Mouse (Mus musculus): Measurements from ENCODE around the gene C1qtnf6.

C1qtnf6 gene

DNA sequence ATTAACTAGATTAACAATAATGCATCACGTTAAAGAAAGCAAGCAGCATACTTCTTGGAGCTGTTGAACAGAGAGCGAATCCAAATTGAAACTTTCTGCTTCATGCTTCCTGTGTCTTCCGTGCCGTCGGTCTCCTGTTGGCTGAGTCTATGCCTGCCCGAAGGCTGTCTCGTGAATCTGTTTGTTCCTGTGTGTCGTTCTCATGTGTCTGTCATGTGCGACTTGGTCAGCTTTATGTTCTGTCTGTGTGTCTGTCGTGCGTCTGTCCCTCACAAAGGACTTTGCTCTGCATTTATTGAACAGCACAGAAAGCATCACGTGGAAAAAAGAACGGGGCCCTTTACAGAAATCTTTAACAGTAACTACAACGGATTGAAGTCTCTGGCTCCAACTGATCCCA is 18.2 kb downstream of the C1qtnf6 start:
- no peak for DNase-seq

DNA sequence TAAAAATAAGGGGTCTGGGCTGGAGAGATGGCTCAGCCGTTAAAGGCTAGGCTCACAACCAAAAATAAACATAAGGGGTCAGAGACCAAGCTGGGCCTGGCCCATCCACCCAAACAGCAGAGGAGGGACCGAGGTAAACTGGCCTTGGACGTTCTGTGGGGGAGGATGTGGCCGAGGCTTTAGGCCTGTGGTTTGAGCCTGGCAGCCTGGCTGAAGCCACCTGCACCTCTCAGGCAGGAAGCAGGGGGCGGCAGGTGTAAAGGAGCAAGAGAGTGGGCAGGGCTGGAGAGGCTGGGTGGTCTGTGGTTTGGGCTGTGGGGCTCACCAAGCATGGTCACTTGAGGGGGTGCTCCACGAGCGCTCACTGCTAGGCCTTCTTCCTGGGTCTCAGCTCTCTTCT is 19.3 kb downstream of the C1qtnf6 start:
- no peak for DNase-seq

DNA sequence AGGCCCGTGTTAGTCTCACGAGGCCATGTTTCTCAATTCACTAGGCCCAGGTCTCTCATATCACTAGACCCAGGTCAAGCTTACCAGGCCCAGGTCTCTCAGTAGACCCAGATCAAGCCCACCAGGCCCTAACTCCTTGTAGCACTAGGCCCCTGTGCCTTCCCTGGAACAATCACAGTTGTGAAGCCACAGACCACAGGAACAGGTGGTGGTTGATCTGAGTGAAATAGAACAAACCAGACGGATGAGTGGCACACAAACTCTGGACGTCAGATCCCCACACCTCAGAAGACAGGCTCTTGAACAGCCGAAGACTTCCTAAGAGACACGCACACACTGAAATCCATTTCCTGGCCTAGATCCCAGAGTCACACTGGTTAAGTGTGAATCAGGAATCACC is 20.5 kb downstream of the C1qtnf6 start:
- DNase-seq: no peak

DNA sequence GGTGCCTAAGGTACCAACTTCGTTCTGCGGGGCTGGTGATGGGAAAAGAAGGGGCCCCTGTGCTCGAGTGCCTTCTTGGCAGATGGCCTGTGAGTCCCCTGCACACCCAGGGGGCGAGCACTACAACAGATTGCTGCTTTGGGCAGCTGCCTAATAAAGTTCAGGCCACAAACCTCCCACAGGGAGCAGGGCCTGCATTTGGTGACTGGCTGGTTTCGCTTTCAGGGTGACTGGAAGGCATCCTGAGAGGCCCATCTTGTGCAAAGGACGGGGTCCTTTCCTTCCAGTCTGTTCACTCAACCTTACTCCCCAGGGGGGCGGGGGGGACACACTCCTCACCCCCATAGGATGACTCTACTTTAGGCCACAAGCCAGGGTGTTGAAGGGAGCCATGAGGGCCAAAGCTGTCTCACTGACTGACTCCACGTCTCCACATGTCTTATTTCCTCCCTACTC is 21.1 kb downstream of the C1qtnf6 start:
- DNase-seq: no peak

DNA sequence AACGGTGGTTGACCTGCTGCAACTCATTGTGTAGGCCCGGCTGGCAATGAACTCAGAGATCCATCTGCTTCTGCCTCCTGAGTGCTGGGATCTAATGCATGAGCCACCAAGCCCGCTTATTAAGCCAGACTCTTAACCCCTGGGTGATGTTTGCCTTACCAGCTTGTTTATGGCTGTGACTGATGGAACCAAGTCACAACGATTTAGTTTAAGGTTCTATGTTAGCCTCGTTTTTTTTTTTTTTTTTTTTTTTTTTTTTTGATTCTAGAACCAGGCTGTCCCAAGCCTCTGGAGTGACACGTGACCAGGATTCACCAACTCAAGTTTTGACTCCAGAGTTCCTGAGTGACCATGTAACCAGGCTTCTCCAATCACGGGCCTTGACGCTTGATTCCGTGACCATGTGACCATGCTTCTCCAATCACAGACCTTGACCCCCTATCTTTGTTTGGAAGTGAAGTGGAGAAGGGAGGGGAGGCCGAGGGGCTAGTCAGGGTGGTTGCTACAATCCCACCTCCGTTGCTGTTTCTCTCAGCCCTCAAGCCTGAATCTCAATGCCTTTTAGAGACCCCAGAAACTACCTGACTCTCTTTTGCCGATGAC is 21.8 kb downstream of the C1qtnf6 start:
- no peak for DNase-seq

DNA sequence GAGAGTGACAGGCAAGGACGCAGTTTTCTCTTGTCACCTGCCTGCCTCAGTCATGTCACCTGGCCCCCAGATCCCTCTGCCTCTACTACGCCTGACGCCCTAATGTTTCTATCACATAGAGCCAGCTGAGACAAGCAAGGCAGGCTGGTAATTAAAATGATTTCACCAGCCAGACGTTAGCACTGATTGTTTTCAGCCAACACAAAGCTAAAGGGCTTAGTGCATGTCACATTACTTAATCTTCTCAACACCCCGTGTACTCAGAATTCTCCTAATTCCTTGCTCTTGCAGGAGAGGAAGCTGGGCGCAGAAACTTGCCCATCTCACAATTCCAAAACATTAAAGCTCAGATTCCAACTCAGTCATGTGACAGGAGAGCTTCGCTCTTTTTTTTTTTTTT is 22.8 kb downstream of the C1qtnf6 start:
- no peak for DNase-seq

DNA sequence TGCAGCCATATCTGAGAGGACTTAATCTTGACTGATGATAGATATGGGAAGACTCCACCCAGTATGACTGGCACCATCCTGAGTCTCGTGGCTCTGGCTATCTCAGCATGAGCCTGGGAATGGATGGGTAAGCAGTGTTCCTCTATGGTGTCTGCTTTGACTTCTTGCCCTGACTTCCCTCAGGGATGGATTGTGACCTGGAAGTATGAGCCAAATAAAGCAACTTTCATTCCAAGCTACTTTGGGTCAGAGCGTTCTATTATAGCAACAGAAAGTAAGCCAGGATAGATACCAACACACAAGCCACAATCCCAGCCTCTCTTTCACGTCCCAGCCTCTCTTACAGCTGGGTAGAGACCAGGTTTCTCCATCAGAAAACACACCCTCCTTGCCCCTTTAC is 25.7 kb downstream of the C1qtnf6 start:
- DNase-seq: no peak

DNA sequence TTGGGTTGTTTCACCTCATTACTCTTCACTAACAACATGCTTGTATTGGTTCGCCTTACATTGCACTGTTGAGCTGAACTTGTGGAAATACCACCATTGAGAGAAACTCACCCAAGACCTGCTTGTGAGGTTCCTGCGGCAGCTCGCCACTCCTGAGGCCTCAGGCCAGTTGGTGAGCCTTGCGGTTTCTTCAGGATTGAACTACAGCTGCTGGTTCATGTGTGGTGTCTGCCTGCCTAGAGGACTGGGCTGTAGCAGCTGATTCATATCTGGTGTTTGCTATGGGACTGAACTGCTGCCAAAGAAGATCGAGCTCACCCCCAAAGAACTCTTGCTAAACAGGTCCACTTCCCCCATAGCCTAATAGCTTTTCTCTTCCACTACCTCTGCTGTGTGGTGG is 26.4 kb downstream of the C1qtnf6 start:
- no peak for DNase-seq

DNA sequence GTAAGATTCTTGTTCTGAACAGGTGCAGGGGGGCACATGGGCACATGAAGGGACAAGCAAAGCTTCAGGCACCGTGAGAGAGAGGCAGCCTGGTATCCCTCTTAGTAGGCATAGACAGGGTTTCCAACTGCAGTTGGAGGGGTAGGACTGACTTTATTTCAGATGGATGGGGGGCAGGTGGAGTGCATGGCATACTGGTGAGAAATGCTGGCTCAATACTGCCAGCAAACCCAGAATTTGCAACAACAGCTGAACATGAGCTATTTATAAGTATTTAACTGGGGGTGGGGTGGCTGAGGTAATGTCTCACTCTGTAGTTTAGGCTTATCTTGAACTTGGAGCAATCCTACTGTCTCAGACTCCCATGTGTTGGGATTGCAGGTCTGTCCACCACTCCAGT is 27.2 kb downstream of the C1qtnf6 start:
- DNase-seq: no peak

DNA sequence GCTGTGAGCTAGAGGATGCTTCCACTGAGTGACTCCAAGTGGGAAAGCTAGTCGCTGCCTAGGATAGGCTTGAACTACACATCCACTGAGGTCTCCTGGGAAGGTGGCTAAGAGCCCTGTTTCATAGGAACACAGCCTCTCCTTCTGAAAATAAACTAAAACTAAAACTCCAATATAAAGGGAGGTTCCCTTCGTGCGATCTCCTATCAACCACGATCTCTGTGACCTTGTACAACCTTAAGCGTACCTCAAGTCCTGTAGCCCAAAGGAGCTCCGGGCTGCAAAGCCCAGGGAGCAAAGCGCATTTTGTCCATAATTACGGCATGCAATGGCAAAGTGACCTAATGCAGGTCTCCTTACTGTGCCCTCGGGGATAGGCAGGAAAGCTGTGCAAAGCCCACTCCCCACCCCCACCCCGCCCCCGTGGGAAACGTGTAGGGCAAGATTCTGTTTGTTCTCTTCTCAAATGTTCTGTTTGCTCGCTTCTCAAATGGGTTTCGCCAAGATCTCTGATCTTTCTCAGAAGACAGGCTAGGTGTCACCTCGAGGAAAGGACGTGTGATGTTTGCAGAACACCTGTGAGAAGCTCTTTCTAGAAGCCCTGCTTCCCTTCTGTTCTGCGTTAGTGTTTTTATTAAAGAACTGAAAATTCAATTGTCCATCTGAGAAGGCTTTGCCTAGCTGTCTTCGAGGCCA is 28.6 kb downstream of the C1qtnf6 start:
- no peak for DNase-seq

DNA sequence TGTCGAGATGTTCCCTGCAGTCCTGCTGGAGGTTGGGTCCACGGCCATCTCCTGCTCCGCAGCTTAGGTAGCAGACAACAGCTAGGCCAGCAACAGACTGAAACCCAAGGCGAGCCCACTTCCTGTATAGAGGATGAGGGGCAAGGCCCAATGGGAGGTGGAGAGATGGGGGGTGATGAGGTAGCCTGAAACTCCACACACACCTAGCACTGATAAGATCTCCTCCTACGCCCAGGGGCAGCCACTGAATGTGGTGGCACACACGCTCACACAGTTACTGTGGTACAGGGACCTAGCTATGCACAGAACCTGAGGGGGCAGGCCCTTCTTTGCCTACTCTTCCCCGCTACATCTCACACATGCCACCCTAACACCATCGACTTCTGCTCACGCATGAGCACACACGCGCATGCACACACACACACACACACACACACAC is 36.2 kb downstream of the C1qtnf6 start, which contains the start of gene Il2rb:
Gene Il2rb (minus strand): TSS at position 304 of the 439 bp plus-strand sequence.
- no peak for DNase-seq

DNA sequence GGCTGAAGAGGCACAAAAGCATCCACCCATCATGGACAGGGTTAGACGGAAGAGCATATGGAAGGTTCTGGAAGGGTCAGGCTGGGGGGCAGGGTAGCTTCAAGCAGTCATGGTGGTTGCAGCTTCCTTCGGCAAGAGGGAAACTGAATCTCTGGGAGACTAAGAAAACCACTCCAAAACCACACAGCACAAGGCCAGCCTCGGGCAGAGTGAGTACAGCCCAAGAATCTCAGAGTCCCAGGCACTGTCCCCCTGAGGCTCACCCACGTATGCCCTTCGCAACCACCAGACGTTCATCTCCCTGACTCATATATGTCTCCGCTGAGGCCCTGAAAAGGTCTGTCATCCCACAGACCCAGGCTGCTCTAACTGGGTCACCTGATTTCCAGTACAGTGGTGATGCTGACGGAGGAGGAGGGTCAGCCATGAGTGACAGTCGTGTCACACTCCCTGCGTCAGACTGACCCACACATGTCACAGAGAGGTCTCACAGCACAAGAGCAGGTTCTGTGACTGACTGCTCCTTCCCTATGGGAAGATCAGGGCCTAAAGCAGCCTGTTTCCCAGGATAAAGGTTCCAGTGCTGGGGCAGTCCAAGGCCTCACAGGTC is 37.7 kb downstream of the C1qtnf6 start:
- no peak for DNase-seq

DNA sequence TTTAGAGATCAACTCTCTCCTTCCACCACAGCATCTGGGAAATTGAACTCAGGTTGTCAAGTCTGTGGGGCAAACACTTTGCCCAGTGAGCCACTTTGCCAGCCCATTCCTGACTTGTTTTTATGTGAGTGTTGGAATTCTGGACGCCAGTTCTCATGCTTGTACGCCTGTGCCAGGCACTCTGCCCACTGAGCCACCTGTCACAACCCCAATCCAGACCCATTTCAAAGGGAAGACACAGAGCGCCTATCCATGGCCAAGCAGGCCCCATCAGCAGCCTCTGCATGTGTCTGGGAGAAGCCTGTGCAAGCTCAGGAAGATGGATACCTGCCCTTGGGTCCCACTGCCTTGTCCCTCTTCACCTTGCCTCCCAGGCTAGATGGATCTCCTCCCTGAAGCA is 39.9 kb downstream of the C1qtnf6 start:
- DNase-seq: peak in 1 of 2 experiments; percentile 27

DNA sequence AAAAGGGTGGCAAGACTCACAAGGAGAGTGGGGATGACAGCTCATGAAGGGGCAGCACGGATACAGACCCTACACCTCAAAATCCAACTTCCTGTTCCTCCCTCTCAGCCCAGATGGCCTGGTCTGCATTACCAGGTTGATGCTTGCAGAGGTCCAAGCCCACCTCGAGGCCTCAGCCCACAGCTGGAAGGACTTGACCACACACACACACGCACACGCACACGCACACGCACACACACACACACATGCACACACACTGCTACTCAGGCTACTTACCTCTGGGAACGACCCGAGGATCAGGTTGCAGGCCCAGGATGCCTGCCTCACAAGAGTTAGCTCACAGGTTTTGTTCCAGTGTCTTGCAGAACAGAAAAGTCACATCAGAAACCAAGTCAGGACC is 41.3 kb downstream of the C1qtnf6 start:
- DNase-seq: no peak

DNA sequence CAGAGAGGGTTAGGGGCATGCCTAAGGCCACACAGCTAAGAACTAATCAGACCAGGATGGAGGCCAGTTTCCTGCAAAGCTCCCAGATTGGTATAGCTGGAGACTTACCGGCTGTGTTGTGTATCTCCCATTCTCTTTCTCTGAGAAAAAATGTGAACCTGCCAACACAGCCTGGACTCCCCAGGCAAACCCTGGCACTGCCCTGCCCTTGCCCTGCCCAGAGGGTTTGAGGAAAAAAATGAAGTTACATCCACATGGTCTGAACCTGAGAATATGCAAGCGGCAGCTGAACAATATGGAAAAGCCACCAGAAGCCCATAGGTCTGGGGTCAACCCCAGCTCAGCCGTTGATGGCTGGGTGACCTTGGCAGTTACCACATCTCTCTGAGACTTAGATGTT is 42.0 kb downstream of the C1qtnf6 start:
- peak; percentile 46 to 56 for DNase-seq

DNA sequence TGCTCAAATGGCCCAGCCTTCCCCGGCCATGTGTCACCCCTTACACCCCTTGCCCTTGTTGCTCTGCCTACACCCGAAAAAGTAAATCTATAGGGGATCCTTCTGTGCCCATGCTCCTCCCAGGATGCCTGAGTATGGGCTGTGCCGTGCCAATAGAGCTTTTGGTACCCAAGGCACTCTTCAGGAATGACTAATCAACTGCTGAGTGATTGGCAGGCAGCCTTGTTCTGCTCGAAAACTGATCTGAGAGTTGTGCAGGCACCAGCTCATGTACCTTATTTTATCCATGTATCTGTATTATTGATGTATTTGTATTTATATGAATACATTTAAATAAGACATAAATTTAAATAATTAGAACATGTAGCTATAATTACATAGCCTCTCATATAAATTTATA is 44.1 kb downstream of the C1qtnf6 start:
- DNase-seq: peak in 1 of 2 experiments; percentile 28

DNA sequence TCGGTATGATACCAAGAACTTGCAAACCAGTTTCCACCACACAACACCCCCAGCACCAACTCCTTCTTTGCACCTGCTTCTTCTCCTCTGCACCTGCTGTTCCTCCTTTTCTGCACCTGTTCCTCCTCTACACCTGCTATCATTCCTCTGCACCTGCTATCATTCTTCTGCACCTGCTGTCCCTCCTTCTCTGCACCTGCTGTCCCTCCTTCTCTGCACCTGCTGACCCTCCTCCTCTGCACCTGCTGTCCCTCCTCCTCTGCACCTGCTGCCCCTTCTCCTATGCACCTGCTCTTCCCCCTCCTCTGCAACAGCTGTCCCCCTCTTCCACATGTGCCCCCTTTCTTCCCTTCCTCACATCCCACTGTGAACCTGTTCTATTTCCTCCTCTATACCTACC is 44.7 kb downstream of the C1qtnf6 start:
- DNase-seq: no peak

DNA sequence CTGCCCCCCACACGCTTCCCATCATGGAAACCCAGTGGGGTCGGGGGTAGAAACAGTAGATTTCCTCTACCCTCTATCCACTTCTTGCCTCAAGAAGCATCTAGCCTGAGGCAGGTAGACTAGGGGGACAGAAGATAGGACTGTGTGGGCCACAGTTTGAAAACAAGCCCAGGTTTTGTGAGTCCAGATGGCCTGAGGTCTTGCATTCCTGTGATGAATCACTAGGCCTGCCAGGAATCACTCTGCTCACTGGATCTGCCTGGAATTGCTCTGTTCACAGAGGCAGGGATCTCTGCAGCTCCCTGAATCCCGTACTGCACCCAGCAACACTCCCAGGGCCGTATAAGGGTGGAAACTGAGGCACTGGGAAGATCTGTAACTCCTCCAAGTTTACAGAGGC is 47.9 kb downstream of the C1qtnf6 start:
- DNase-seq: peak; percentile 70 to 76

DNA sequence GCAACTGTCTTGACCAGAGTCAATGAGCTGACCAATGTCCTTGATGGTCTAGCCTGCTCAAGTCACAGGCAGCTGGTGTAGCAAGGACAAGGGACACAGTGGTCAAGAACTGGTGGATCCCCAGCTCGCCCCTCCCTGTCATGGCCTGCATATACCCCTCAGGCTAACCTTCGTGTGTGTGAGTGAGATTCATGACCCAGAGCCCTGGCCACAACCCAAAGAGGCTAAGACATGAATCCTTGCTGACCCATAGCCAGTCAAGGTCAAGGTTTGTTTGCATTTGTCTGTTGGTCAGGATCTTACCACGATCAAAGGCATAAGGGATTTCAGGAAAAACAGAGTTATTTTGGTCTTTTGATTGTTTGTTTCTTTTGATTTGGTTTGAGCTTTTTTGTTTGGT is 48.7 kb downstream of the C1qtnf6 start:
- no peak for DNase-seq

DNA sequence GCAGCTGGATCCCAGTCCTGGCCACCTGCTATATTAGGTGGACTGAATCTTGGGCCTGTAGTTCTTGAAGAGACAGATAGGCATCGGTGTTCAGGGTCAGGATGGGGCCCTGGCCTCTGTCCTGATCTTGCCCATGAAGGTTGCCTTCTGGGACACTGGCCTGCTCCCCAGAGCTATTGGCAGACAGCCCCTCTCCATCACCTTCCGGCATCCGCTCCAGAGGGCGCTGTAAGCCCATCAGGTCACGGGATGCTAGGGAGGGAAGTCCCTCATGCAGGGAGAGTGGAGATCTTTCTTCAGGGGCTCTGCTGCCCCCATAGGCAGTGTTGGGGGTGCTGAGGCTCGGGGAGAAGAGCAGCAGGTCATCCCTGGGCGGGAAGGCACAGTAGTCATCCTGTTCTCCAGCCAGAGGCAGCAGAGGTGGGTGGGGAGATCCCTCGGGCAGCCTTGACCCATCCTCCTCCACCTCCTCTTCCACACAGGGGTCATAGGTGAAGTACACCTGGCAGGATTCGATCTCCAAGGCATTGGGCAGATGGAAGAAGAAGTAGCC is 49.7 kb downstream of the C1qtnf6 start:
- DNase-seq: peak; percentile 40 to 51

DNA sequence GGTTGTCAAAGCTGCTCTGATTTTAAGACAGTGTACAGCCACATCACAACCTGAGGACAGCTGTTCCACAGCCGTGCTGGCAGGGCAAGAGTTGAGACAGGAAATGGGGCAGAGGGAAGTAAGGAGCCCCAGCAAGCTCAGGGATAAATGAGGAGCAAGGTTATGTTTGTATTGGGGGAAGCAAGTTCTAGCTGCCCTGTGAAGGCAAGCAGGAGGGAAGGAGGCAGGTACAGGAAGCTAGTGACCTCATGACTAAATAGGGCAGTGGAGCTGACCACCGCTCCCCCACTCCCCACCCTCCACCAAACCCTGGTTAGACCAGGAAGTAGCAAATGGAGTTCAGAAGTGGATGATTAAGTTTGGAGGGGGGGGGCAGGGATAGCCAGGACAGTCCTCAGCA is 50.2 kb downstream of the C1qtnf6 start:
- DNase-seq: no peak

DNA sequence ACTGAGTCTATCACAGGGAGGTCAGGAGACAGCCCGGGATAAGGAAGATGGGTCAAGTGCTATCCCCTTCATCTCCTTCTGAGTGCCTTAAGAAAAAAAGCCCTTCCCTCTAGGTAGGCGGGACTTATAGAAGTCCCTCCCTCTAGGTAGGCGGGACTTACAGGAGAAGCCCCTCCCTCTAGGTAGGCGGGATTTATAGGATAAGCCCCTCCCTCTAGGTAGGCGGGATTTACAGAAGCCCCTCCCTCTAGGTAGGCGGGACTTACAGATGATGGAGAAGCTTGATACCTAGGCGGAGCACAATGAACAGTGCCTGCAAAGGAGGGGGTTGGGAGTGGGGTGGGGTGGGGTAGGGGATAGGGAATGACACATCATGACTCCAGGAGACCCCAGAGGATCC is 51.1 kb downstream of the C1qtnf6 start:
- no peak for DNase-seq

DNA sequence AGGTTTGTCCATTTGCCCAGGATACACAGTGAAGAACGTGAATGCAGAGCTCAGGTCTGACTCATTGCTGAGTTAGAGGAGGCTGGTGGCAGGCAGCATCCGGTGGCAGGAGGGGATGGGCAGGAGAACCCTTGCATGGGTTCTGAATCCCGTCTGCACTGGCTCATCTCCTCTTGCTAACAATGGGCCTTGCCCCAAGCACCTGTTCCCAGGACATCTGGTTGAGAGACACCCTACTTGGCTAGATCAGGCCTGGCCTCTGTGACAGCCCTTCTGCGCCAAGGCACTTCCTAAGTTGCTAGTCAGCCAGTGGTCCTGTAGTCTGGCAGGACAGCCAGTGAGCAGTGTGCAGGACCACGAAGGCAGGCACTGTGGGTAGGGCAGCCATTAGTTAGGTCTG is 51.7 kb downstream of the C1qtnf6 start:
- DNase-seq: no peak

DNA sequence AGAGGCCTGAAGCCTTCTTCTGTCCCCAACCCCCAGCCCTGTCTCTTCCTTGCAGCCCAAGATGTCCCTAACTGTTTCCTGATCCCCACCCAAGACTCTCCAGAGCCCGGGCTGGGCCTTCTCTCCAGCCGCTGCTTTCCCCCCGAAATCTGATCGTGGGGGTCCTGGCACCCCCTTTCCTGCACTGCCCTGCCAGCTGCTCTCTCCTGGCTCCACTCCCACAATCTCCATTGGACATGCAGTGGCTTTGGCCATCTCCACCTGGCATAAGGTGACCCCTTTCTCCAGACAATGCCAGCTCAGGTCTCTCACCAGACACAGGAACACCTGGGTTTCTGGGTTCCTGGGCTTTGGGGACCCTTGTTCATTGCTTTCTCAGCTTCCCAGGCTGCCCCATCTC is 53.1 kb downstream of the C1qtnf6 start:
- no peak for DNase-seq
